Mouse (Mus musculus): ENCODE measurements around the gene Itpka.

DNA sequence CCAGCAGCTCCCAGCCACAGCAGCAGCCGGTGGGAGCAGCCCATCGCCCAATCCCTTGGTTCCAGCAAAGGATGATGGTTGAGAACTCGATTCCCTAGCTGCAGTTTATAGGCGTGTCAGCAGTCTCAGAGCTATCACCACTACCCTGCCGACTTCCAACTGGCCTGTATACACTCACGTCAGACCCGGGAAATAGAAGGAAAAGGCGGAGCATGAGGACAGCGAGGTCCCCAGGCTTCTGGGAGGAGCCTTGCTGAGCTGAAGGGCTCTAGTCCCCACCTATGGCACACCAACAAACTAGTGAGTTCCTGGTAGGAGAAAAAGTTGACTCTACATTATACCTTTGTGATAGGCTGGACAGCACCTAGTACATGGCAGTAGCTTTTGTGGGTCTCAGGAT lies 18.1 kb downstream of the Itpka start, which contains the start of gene Ltk:
- no peak for TF ChIP-seq CTCF (IDR thresholded peaks at IDR 0.05; ENCODE audit: low read depth)
- TF ChIP-seq EP300 (IDR thresholded peaks at IDR 0.05; ENCODE audit: low read depth) = no peak
